Mouse (Mus musculus) mesoderm, embryonic 11.5 days (tissue): ENCODE measurements around the gene Lonp1.
"Not testable (repeated sequence)": the region's sequence is repeated elsewhere in the genome, so short reads cannot be mapped to it uniquely, and the experiment has no call there.

Experiments used
- DNase-seq: peaks from one replicate; pipeline ENCODE4 v3.0.0-alpha.2; 2012; ENCODE audit warnings: low read depth, low spot score

The Lonp1 gene

DNA sequence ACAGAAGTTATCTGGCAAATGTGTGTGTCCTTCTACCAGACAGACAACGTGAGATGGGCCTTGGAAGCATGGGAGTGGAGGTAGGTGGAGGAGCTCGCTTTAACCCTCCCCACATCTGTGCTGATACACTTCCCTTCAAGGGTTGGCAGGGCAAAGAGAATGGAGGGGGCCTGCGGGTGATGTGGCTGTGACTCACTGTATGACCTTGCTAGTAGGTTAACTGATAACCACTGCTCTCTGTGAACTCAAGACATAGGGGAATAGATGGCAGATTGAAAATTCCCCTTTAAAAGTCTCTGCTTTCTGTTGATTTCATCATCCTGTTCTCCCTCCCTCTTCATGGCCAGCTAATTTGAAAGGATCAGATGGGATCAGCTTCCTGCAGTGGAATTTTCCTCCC lies 1.2 kb downstream of the Lonp1 start:
- DNase-seq = no peak

DNA sequence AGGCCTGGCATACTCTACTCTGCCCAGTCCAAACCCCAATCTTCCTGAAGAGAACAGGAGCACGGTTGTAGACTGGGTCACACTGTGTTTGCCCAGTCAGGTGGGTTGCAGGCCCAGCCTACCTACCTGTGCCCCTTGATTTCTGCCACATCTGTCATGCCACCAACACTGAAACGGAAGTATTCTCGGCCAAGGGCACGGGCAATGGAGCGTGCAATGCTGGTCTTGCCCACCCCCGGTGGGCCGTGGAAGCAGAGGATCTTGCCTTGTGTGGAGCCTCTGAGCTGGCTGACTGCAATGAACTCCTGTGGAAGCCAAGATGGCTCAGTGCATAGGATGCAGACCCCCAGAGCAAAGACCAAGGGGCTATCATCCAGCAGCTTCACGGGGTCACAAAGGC lies 9.1 kb downstream of the Lonp1 start:
- no peak for DNase-seq

DNA sequence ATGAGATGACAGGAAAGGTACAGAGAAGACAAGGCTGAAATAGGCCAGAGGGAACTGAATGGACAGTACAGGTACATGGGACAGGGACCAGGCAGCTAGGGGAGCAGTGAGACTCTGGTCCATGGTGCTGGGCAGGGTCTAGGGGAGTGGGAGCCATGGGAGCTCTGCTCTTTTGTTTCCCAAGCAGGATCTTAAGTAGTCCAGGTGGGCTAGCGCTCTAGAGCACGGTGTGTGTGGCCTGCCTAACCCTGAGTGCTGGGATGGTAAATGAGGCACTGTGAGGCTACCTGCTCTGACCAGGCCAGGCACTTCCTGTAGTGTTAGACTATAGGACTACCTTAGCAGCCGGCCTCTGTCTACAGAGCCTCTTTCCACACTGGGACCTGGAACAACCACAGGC lies 10.0 kb downstream of the Lonp1 start:
- no peak for DNase-seq

DNA sequence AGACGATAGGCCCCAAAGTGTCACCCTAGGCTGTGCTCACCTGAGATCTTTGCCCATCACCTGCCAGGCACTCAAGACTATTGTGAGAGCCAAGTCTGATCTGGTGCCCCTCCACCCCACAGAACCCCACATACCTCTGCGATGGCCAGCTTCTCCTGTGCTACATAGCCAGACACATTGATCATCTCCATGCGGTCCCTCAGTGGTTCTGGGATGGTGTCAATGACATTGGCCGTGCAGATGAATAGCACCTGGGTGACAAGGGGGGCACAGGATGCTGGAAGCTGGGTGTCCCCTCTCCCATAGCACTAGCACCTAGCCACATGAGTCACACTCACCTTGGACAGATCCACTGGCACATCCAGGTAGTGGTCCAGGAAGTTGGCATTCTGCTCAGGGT lies 10.9 kb downstream of the Lonp1 start:
- DNase-seq = no peak

DNA sequence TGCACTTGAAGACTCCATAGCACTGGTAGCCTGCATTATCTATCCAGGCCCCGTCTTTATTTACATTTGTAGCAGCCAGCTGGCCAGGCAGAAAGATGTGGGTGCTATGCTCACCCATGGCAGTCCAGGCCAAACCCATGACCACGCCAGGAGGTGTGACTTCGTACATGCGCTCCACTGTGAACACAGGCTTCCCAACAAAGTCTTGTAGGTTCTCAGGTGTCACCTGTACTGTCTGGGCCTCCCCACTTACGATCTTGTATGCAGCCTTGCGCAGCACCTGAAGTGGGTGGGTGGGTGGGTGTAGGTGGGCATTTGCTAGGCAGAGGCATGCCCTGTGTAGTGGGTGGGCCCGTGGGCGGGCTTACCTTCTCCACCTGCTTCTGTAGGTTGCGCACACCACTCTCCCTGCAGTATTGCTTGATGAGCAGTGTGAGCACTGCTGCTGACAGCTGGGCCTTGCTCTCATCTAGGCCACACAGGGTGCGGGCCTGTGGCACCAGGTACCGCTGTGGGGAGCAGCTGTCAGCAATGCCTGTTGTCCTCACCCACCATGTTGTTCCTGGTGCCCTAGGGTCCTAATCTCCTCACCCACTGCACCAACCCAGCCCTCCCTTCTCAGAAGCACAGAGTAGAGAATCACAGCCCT lies 11.4 kb downstream of the Lonp1 start:
- DNase-seq = no peak

DNA sequence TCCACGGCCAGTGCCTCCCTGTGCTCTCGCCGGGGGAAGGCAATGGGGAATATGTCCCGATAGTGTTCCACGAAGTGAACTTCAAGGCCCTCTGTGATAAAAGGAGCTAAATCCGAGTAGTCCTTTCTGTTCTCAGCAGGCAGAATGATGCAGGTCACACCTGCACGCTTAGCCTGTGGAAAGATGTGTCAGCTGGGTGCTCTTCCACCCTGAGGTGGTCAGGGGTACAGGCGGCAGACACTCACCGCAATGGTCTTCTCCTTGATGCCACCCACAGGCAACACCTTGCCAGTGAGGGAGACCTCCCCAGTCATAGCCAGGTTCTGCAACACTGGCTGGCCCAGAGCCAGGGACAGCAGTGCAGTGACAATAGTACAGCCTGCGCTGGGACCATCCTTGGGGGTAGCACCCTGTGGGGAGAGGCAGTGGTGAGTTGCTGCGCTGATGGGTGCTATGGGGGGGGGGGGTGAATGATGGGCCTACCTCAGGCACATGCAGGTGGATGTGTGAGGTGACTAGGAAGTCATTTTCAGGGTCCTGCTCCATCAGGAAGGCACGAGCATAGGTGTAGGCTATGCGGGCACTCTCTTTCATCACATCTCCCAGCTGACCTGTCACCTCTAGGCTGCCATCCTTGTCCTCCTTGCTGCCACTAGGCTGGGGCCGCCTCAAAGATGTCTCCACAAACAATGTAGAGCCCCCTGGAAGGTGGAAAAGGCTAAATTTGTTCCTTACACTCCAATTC lies 12.1 kb downstream of the Lonp1 start:
- DNase-seq = no peak

DNA sequence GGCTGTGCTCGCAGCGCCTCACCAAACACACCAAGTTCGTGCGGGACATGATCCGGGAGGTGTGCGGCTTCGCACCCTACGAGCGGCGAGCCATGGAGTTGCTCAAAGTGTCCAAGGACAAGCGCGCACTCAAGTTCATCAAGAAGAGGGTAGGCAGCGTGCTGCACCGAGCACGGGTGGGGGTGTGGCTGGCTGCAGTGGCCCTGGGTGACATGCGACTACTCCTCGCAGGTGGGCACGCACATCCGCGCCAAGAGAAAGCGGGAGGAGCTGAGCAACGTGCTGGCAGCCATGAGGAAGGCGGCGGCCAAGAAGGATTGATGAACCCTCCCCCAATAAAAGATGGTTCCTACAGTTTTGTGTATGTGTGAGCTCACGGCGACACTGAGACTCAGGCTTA lies 12.8 kb downstream of the Lonp1 start:
- not testable (repeated sequence) for DNase-seq

DNA sequence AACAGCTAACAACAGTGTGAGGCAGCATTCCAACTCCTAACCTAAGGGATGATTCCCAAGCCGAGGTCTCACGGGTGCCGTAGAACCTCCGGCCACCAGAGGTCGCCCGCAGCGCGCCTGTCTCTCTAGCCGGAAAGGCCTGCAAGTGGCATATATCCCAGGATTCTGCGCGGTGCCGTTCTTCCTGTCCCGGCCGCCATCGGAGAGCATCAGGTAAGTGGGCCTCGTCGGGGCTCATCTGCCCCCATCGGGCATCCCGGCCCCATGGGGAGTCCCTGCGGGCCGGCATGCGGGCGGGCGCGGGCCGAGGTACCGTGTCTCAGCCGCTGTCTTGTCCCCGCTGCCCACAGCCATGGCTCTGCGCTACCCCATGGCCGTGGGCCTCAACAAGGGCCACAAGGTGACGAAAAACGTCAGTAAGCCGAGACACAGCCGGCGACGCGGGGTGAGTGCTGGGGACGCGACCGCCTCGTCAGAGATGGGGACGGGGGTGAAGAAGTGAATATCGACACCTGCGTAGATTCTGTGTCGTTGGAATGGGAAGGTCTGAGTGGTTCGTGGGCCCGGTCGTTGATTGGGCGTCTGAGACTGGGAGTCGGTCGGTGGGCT lies 13.3 kb downstream of the Lonp1 start, which contains the start of gene Rpl36:
TSS of gene Rpl36 (plus strand) at position 181 of the 609 bp plus-strand sequence.
- DNase-seq = peak; percentile 94

DNA sequence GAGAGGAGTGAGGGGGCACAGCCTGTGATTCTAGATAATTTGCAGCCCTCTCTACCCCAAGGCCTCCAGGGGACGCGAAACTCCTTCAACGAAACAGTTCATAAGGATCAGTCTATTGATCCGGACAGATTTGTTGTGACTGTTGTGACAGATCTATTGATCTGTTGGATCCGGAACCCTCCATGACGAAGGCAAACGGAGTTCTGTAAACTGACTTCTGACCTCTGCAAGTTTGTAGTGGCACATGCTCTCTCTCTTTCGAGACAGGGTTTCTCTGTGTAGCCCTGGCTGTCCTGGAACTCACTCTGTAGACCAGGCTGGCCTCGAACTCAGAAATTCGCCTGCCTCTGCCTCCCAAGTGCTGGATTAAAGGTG lies 14.1 kb downstream of the Lonp1 start:
- DNase-seq = not testable (repeated sequence)

DNA sequence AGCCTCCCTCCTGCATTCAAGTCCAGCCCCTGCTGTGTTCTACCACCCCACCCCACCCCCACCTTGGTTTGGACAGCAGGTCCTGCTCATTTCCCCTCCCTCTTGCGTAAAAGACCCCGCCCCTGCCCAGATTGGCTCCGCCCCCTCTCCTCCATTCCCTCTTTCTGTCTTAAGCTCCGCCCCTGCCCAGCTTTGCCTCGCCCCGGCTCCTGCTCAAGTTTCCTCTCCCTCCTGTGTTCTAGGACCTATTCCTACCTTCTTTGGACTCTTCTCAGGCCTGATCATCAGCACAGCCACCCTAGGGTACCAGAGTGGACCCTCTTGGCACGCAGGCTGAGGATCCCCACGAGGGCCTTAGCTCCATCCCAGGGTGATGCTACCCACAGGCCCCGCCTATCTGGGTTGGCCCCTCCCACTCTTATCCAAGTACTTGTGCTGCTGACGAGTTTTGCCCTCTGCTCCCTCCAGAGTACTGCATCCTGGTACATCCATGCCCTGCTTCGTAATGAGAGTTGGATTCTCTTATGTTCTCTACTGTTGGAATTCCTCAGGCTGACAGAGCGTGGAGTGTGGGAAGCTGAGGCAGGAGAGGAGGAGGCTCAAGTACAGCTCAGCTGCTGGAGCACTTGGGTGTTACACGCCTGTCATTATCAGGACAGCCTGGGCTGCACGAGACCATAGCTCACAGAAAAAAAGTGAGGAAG lies 14.7 kb downstream of the Lonp1 start:
- DNase-seq = peak; percentile 57

DNA sequence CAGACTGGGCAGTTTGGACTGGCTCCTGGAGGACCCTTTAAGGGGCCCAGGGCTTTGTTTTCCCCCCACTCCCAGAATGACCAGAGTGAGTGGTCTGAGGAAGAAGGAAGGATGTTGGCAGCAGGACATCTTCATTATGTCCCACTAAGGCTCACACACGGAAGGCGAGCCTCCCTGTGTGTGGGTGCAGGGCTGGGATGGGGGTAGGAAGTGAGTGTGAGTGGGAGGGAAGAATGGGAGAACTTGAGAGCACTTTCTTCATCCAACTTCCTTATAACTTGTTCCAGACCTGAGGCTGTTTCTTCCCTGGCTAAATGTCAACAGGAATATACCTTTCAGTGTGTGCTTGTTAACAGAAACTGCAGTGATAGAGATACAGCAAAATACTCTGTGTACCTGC lies 15.4 kb downstream of the Lonp1 start:
- DNase-seq = no peak

DNA sequence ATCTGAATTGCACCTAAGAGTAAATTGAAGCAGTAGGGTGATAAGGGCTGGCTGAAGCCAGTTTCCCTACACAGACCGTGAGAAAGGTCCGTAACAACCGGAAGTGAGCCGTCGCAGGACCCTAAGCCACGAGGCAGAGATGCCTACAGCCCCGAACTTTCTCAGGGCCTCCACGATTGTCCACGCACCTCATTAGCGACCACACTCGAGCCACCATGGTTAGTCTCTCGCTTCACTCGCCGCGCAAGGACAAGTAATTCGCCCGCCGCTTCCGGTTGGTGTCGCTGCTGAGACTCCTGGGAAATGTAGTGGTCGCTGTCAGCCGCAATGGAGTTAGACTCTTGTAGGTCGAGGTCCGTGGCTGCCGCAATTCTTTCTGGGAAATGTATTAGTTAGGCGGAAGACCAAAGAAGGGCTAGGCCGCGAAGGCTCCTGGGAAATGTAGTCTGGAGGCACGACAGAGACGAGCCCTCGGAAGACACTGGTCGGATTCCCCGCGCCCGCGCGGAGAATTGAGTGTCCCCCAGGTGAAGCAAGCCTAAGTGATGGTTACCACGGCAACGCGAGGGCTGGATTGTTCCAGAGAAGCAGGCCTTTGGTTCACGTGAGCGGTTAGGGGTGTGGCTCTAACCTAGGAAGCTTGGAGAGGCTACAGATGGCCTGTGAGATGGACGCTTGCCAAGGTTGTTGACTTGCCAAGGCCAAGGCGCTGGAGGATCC lies 17.1 kb downstream of the Lonp1 start, which contains the start of gene 2410015M20Rik:
TSS of gene 2410015M20Rik (minus strand) at position 320 of the 720 bp plus-strand sequence.
- DNase-seq = peak; percentile 95

DNA sequence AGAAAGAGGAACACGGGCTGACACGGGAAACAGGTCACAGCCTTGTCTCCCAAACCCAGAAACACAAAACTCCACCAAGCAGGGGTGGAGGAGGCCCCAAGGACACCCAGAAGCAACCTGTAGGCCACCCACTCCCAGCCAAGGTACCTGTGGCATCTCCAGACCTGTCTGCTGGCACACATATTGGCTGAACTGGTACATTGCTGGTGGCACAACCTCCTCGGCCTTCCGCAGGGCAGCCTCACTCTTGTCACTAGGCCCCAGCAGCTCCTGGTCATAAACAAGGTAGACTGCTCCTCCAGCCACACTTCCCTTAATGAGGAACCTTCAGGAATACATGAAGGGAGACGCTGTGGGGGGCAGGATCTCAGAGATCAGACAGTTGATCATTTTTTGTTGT lies 18.0 kb downstream of the Lonp1 start:
- DNase-seq = no peak

DNA sequence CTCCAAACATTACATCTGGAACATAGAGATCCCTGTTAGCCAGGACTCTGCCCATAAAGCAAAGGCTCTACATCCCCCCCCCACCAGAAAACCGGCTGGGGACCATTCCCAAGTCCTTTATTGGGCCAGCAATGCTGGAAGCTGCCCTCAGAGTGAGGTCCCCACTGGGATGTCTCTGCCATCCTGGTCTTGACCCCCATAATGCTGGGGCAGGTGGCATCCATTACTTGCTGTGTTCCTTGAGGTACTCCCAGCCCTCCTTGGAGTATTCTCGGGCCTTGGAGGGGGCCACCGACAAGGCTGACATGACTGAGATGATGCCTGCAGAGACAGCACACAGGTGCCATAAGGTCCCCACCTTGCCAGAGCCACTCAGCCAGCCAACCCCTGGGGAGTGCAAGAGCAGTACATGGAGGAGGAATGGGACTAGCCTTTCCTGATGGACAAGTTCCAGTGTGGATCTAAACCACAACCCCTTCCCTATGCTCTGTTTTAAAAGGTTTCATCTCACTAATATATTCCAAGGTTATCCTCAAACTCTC lies 19.1 kb downstream of the Lonp1 start:
- no peak for DNase-seq

DNA sequence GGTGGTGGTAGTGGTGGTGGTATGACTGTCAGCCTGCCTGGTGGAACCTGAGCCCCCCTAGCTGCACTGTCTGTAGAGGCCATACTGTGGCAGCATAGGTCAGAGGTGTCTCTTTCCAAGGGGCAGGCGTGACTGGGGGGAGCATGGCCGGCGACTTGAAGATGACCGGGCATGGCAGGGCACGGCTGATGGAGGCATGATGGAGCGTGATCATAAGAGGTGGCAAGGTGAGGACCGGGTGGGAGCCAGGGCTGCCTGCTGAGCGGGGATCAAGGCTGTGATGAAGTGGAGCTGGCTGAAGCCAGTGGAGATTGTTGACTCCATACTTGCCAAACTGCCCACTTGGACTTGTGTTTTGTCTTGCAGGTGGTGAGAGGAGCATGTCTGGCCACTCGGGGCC lies 21.3 kb downstream of the Lonp1 start:
- DNase-seq = no peak

DNA sequence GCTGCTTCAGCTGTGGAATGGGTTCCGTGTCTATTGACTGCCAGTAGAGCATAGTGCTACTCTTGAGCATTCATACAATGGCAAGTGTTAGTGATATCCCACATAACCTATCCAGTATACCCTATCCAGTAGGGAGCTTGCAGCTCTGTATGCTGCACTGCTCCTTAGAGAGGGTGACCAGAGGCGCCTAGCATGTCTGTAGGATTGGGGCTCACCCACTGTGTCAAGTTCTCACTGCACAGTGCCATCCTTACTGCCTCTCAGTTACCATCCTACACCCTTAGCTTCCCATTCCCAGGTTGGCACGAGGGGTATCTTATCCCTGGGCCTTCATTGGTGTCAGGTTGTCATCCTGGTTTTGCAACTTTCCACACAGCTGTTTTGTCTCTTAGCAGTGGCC lies 22.3 kb downstream of the Lonp1 start:
- no peak for DNase-seq

DNA sequence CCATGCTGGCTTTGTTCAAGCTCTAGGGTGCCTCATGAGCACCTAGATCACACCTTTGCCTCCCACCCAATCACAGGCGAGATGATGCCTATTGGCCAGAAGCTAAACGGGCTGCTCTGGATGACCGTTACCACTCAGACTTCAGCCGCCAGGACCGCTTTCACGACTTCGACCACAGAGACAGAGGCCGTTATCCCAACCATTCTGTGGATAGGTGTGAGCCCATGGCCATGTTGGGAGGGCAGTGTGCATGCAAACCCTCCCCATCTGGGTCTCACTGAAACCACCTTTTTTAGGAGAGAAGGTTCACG lies 22.7 kb downstream of the Lonp1 start:
- no peak for DNase-seq

DNA sequence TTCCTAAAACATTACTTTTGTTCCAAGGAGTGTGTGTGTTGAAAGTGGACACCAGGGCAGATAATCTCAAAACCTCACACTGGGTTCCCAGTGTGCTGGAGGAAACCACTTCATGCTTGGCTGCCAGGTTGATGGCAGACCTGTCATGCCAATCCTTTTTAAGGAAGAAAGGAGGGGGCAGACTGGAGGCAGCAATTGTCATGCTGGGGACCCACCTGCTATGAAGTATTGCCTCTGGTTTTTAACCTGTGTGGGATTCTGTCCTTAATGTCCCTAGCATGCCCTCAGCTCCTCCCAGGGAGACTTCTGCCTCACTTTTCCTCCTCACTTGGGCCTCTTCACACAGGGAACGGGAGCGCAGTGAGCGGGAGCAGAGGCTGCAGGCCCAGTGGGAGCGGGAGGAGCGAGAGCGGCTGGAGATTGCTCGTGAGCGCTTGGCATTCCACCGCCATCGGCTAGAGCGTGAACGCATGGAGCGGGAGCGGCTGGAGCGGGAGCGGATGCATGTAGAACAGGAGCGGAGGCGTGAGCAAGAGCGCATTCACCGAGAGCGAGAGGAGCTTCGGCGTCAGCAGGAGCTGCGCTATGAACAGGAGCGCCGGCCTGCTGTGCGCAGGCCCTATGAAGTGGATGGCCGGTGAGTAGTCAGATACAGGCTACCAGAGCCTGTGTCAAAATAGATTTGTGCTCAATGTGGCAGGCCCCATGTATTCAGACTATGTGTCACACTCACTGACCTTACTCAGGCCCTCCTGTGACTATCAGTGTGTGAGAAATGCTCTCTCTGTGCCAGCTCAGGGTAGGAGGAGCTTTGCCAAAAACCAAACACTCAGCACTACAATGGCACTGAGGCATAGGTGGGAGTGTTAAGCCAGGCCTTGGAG lies 23.3 kb downstream of the Lonp1 start:
- no peak for DNase-seq

DNA sequence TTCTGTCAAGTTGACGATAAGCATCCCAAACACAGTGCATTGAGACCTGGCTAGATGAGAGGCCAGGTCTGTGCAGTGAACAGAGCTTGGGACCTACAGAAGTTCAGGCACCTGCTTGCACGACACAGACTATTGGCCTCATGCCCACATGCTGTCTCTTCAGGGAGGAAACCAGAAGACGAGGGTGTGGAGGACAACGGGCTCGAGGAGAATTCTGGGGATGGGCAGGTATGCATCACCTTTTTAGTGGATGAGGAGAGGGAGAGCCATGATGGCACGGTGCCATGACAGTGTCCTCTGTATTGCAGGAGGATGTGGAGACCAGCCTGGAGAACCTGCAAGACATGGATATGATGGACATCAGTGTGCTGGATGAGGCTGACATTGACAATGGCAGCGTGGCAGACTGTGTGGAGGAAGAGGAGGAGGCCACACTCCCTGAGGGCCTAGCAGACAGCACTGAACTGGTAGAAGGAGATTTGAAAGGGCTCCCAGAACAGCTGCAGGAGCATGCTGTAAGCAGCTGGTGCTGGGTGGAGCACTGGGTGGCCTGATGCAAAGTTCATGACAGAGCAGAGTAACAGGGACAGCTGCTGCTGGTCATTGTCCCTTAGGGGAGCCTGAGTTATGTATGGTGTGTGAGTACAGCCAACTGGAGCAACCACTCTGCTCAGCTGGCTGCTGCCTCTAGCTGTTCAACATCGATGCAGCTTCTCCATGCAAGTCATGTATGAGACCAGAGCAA lies 33.0 kb downstream of the Lonp1 start:
- DNase-seq = no peak

DNA sequence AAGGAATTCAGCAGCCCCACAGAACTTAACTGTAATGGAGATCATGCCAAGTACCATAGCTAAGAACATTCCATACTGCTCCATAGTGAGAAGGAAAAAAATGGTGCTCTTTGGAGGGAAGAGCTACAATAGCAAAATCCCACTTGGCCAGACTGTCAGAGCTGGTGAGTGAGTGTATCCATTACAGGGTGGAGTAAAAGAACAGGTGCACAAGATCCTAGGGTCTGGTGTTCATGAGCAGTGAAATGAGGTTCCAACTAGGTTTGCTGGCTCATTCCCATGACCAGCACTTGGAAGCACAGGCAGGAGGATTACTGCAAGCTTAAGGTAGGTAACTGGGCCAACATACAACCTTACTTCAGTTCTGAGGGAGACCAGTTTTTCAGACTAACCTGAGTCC lies 34.1 kb downstream of the Lonp1 start:
- no peak for DNase-seq
